Mouse (Mus musculus) lung, adult 2 months (tissue): ENCODE measurements around the gene Nek11. TPM values are rescaled to one million over a fixed set of nuclear protein-coding genes. Genes with fewer than 3 reads are reported as not detected.

Experiments used
- DNase-seq: peaks from one replicate; pipeline ENCODE4 v3.0.0; 2022
- H3K4me1 ChIP-seq: fragments of 200-500 bp; 2 replicates; pipeline ENCODE4 v1.6.1; 2011; ENCODE audit warnings: low read length; ENCODE audit not compliant: control insufficient read depth, insufficient read depth
- H3K4me3 ChIP-seq: fragments of 200-500 bp; replicated peaks from 2 replicates; pipeline ENCODE3; 2011; ENCODE audit warnings: low read depth, mild to moderate bottlenecking, control low read depth, low read length; ENCODE audit errors: extremely low read depth
- CTCF ChIP-seq: fragments of 200-500 bp; IDR thresholded peaks from 2 replicates; pipeline ENCODE4 v1.5.1; 2011; ENCODE audit warnings: mild to moderate bottlenecking, low read length, control low read depth; ENCODE audit not compliant: insufficient read depth
- POLR2A ChIP-seq: fragments of 200-500 bp; IDR thresholded peaks from 2 replicates; pipeline ENCODE4 v1.6.1; 2011; ENCODE audit warnings: low read depth, mild to moderate bottlenecking, control low read depth, low read length, borderline replicate concordance; ENCODE audit errors: extremely low read depth
- WGBS: fragments of 180-500 bp; shearing (Covaris S2); methylation state at CpG from one replicate; pipeline ENCODE4 v1.1.7; 2018; 5-methylcytosine and 5-hydroxymethylcytosine counted together
- polyA plus RNA-seq: library from polyadenylated mRNA; depleted of rRNA; stranded (reverse); fragments of >200 nt; gene quantifications from 2 replicates; pipeline ENCODE4 v1.2.3, GENCODE M21; 2012

Nek11 gene
- polyA plus RNA-seq, 1 experiment, result 1.3 TPM

- no peak for DNase-seq
- no peaks in the 10 kb centered on the region for H3K4me1 ChIP-seq
- 57% methylated on average over 6 of the region's 6 CpGs for WGBS
- TF ChIP-seq CTCF, result no peak
- TF ChIP-seq POLR2A, result no peak
- no peak overlapping the region for H3K4me3 ChIP-seq
Measured at GRCm38 (mm10) chr9:105274286-105274685, 121.0 kb downstream of the Nek11 start.

- H3K4me1 ChIP-seq, result no peaks in the 10 kb centered on the region
- no peak overlapping the region for H3K4me3 ChIP-seq
- DNase-seq, result no peak
- TF ChIP-seq CTCF, result no peak
- no peak for TF ChIP-seq POLR2A
- 11% methylated on average over 7 of the region's 7 CpGs for WGBS
Measured at GRCm38 (mm10) chr9:105272241-105272640, 123.1 kb downstream of the Nek11 start.

- WGBS, result 62% methylated on average over 2 of the region's 2 CpGs
- Histone ChIP-seq H3K4me3 (no peak overlapping the region), H3K4me1 (no peaks in the 10 kb centered on the region)
- TF ChIP-seq CTCF (no peak), POLR2A (no peak)
- no peak for DNase-seq
Measured at GRCm38 (mm10) chr9:105263140-105263539, 132.2 kb downstream of the Nek11 start.

- no peak for DNase-seq
- 68% methylated on average over 10 of the region's 10 CpGs for WGBS
- no peaks in the 10 kb centered on the region for H3K4me1 ChIP-seq
- TF ChIP-seq CTCF (no peak), POLR2A (no peak)
- H3K4me3 ChIP-seq, result no peak overlapping the region
Measured at GRCm38 (mm10) chr9:105257668-105258067, 137.7 kb downstream of the Nek11 start.

GRCm38 (mm10) chr9:105254076-105254475 lies 141.2 kb downstream of the Nek11 start:
- WGBS, result 97% methylated on average over 1 of the region's 1 CpGs
- DNase-seq, result no peak
- TF ChIP-seq CTCF (no peak), POLR2A (no peak)

GRCm38 (mm10) chr9:105252349-105253041 lies 142.8 kb downstream of the Nek11 start:
- 74% methylated on average over 4 of the region's 4 CpGs for WGBS
- H3K4me3 ChIP-seq, result no peak overlapping the region
- H3K4me1 ChIP-seq, result no peaks in the 10 kb centered on the region
- DNase-seq, result no peak
- TF ChIP-seq CTCF (no peak), POLR2A (no peak)

More at GRCm38 (mm10) chr9:105254076-105254475, 141.2 kb downstream of the Nek11 start:
- Histone ChIP-seq H3K4me1 (no peaks in the 10 kb centered on the region), H3K4me3 (no peak overlapping the region)

- Histone ChIP-seq H3K4me1 (no peaks in the 10 kb centered on the region), H3K4me3 (no peak overlapping the region)
- no peak for DNase-seq
- no peak for TF ChIP-seq CTCF
- TF ChIP-seq POLR2A, result no peak
- WGBS, result 91% methylated on average over 4 of the region's 4 CpGs
Measured at GRCm38 (mm10) chr9:105251256-105251655, 144.1 kb downstream of the Nek11 start.

GRCm38 (mm10) chr9:105244024-105244423 lies 151.3 kb downstream of the Nek11 start:
- 31% methylated on average over 5 of the region's 5 CpGs for WGBS

GRCm38 (mm10) chr9:105214434-105214833 lies 180.9 kb downstream of the Nek11 start:
- Histone ChIP-seq H3K4me3 (no peak overlapping the region), H3K4me1 (no peaks in the 10 kb centered on the region)
- WGBS, result 36% methylated on average over 4 of the region's 4 CpGs
- TF ChIP-seq CTCF, result peak; percentile 52
- no peak for TF ChIP-seq POLR2A
- no peak for DNase-seq

More at GRCm38 (mm10) chr9:105244024-105244423, 151.3 kb downstream of the Nek11 start:
- H3K4me3 ChIP-seq, result no peak overlapping the region
- H3K4me1 ChIP-seq, result no peaks in the 10 kb centered on the region
- TF ChIP-seq POLR2A (no peak), CTCF (no peak)
- no peak for DNase-seq

- Histone ChIP-seq H3K4me3 (no peak overlapping the region), H3K4me1 (no peaks in the 10 kb centered on the region)
- TF ChIP-seq CTCF (no peak), POLR2A (no peak)
- DNase-seq, result no peak
- 81% methylated on average over 1 of the region's 1 CpGs for WGBS
Measured at GRCm38 (mm10) chr9:105200305-105200704, 195.0 kb downstream of the Nek11 start.
